Mouse (Mus musculus): ENCODE measurements around the gene Cdh12. TPM values are rescaled to one million over a fixed set of nuclear protein-coding genes. Genes with fewer than 3 reads are reported as not detected.
A peak's percentile ranks its signal among the peaks of the same experiment; 100 is the strongest.

The Cdh12 gene
- total and polyA plus RNA-seq, 3 experiments = 0.13 to 0.16 TPM; not detected in 1

DNA sequence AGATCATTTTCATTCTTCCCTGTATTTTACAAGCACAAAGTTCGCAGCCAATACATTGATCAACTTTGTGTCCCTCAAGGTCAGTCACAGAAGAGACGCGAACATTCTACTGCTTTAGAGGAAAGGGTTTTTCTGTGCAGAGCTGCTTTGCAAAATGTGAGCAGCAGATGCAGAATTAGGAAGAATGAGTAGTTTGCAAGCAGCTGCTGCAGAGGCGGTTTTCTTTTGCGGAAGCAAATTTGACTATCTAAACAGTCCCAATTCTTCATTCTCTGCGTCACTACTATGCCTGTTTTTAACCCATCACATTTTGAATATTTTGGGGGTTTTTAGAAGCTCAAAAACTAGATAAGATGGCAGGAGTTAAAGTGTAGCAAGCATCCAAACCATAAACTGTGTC lies 956.1 kb downstream of the Cdh12 start:
- Histone ChIP-seq H3K79me2 (replicated peaks; ENCODE audit: control insufficient read depth, extremely low read depth, insufficient read depth, poor library complexity, severe bottlenecking) (no peaks in the 10 kb centered on the region), H3K4me1 (ENCODE audit: control insufficient read depth in 1 of 2, insufficient read depth in 2 of 2) (peaks cover 0 to 7% of the 10 kb centered on the region in 2 experiments; a peak in 1 of 4 replicates), H3K9ac (ENCODE audit: insufficient read depth, low read depth) (no peak overlapping the region), H3K27me3 (replicated peaks) (no peaks in the 10 kb centered on the region), H3K4me3 (replicated peaks in 1 of 3; ENCODE audit: low read depth in 2 of 3, low read length in 2 of 3, poor library complexity in 1 of 3) (no peak overlapping the region), H3K36me3 (replicated peaks in 1 of 2; ENCODE audit: control insufficient read depth in 1 of 2, insufficient read depth in 1 of 2, low read length in 1 of 2) (no peaks in the 10 kb centered on the region), H3K4me2 (ENCODE audit: insufficient read depth, low read depth, poor library complexity, severe bottlenecking) (no peak overlapping the region), H3K27ac (ENCODE audit: insufficient read depth, low read depth) (no peak overlapping the region), H3K9me3 (replicated peaks; ENCODE audit: low read length) (no peaks in the 10 kb centered on the region)
- TF ChIP-seq ETS1 (conservative IDR thresholded peaks at IDR 0.05; ENCODE audit: low read depth, low read length) (0 out of 2 replicates have a peak, but pooled peaks have one; percentile 16), ZNF384 (IDR thresholded peaks at IDR 0.05; ENCODE audit: low read depth, low read length) (no peak), CHD1 (IDR thresholded peaks at IDR 0.05; ENCODE audit: low read depth, low read length) (no peak)
- dilution Hi-C loops (cut with MboI; ENCODE audit: extremely low pct_ligation_motif_present, extremely low pct_unique_long_range_greater_than_20kb, low sequenced_read_pairs) (no loop called here), in situ Hi-C loops (cut with MboI; ENCODE audit: low pct_ligation_motif_present, low pct_unique_long_range_greater_than_20kb, low sequenced_read_pairs) (loop anchor here (25.0 kb wide), 1 partner anchor 293 kb away; no protein-coding TSS in a partner anchor)
- DNase-seq (ENCODE audit: extremely low read depth) = peak; percentile 34

DNA sequence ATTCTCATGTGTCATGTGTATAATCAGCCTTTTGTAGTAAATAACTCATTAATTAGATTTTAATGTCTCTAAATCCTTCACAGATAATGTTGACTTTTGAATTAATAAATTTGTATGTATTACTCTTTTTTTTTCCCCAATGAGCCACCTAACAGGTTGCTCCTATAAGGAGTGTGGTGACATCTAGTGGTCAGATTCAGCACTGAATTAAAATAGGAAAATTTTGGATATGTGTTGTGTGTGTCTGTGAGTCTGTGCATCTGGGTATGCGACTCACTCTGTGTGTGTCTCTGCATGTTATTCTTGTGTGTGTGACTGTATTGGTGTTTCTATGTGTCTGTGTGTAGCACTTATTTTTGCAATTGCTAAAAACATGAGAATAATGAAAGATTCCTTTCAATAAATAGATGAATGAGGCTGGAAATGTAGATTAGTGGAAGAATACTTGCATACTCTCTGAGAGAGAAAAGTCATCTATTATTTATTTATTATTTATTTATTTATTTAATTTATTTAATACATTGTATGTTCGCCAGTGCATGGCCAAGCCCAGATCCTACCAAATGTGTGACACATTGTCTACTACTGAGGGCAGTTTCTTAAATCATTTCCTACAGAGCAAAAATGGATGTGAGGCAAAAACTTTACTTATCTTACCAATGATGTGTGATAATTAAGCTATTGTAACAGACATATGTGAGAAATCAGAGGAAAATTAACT lies 958.4 kb downstream of the Cdh12 start:
- no peak overlapping the region for H3K4me3 ChIP-seq (replicated peaks in 1 of 3; ENCODE audit: low read depth in 2 of 3, low read length in 2 of 3, poor library complexity in 1 of 3)
- H3K36me3 ChIP-seq (replicated peaks in 1 of 2; ENCODE audit: control insufficient read depth in 1 of 2, insufficient read depth in 1 of 2, low read length in 1 of 2) = no peaks in the 10 kb centered on the region
- dilution Hi-C loops (cut with MboI; ENCODE audit: extremely low pct_ligation_motif_present, extremely low pct_unique_long_range_greater_than_20kb, low sequenced_read_pairs) = no loop called here
- H3K9ac ChIP-seq (ENCODE audit: insufficient read depth, low read depth) = no peak overlapping the region
- no peaks in the 10 kb centered on the region for H3K9me3 ChIP-seq (replicated peaks; ENCODE audit: low read length)
- H3K79me2 ChIP-seq (replicated peaks; ENCODE audit: control insufficient read depth, extremely low read depth, insufficient read depth, poor library complexity, severe bottlenecking) = no peaks in the 10 kb centered on the region
- H3K27me3 ChIP-seq (replicated peaks) = no peaks in the 10 kb centered on the region
- peaks cover 0 to 7% of the 10 kb centered on the region in 2 experiments; a peak in 1 of 4 replicates for H3K4me1 ChIP-seq (ENCODE audit: control insufficient read depth in 1 of 2, insufficient read depth in 2 of 2)
- in situ Hi-C loops (cut with MboI; ENCODE audit: low pct_ligation_motif_present, low pct_unique_long_range_greater_than_20kb, low sequenced_read_pairs) = loop anchor here (25.0 kb wide), 1 partner anchor 295 kb away; no protein-coding TSS in a partner anchor
- H3K4me2 ChIP-seq (ENCODE audit: insufficient read depth, low read depth, poor library complexity, severe bottlenecking) = no peak overlapping the region
- TF ChIP-seq NELFE (IDR thresholded peaks at IDR 0.05; ENCODE audit: low read depth, low read length) = no peak
- no peak for TF ChIP-seq POLR2AphosphoS2 (IDR thresholded peaks at IDR 0.05; ENCODE audit: low read depth, low read length)
- TF ChIP-seq MAFK (IDR thresholded peaks at IDR 0.05; ENCODE audit: insufficient replicate concordance, low read length) = no peak
- peak; percentile 45; the same call in 1 of the 2 replicates for TF ChIP-seq SMC3 (IDR thresholded peaks at IDR 0.05; ENCODE audit: low read depth, low read length)
- TF ChIP-seq ZNF384 (IDR thresholded peaks at IDR 0.05; ENCODE audit: low read depth, low read length) = peak; percentile 79
- TF ChIP-seq HCFC1 (IDR thresholded peaks at IDR 0.05; ENCODE audit: low read depth, low read length) = no peak
- no peak for TF ChIP-seq MYC (IDR thresholded peaks at IDR 0.05; ENCODE audit: low read depth, low read length)
- TF ChIP-seq RAD21 (IDR thresholded peaks at IDR 0.05; ENCODE audit: low read depth, low read length) = peak; percentile 76
- peak; percentile 54 to 65; a peak in 3 of 4 replicates for TF ChIP-seq CTCF (conservative IDR thresholded peaks at IDR 0.05 in 1 of 2, IDR thresholded peaks at IDR 0.05 in 1 of 2; ENCODE audit: low read depth in 2 of 2, low read length in 2 of 2)
- no peak for TF ChIP-seq KAT2A (IDR thresholded peaks at IDR 0.05; ENCODE audit: insufficient replicate concordance, low read length)
- H3K27ac ChIP-seq (ENCODE audit: insufficient read depth, low read depth) = no peak overlapping the region
- peak; percentile 62 for DNase-seq (ENCODE audit: extremely low read depth)

DNA sequence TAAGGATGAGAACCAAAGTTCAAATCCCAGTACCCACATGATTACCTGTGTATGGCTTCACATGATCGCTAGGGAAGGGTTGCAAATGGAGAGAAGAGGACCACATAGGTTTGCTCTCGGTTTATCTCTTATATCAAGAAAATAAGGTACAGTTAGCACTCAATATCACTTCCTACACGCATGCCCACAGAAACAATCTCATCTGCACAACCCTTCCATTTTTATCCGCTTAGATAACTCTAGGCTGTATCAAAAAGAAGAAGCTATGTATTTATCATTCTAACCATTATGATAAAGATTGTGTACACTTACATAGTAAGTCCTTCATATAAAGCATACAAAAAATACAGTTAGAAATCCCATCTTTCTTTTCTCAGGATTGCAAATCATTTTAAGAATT lies 988.3 kb downstream of the Cdh12 start:
- H3K9me3 ChIP-seq (replicated peaks; ENCODE audit: low read length) = no peaks in the 10 kb centered on the region
- no peak overlapping the region for H3K4me3 ChIP-seq (replicated peaks in 1 of 3; ENCODE audit: low read depth in 2 of 3, low read length in 2 of 3, poor library complexity in 1 of 3)
- in situ Hi-C loops (cut with MboI; ENCODE audit: low pct_ligation_motif_present, low pct_unique_long_range_greater_than_20kb, low sequenced_read_pairs) (no loop called here), dilution Hi-C loops (cut with MboI; ENCODE audit: extremely low pct_ligation_motif_present, extremely low pct_unique_long_range_greater_than_20kb, low sequenced_read_pairs) (no loop called here)
- no peak overlapping the region for H3K4me2 ChIP-seq (ENCODE audit: insufficient read depth, low read depth, poor library complexity, severe bottlenecking)
- H3K4me1 ChIP-seq (ENCODE audit: control insufficient read depth in 1 of 2, insufficient read depth in 2 of 2) = peaks cover 0 to 5% of the 10 kb centered on the region in 2 experiments; a peak in 1 of 4 replicates
- no peak overlapping the region for H3K9ac ChIP-seq (ENCODE audit: insufficient read depth, low read depth)
- no peak for TF ChIP-seq ELF1 (IDR thresholded peaks at IDR 0.05; ENCODE audit: low read depth, low read length)
- no peak for TF ChIP-seq PAX5 (IDR thresholded peaks at IDR 0.05; ENCODE audit: low read length)
- no peak for TF ChIP-seq RAD21 (IDR thresholded peaks at IDR 0.05; ENCODE audit: low read depth, low read length)
- TF ChIP-seq POLR2A (IDR thresholded peaks at IDR 0.05; ENCODE audit: low read depth, low read length) = no peak
- no peak for TF ChIP-seq NRF1 (IDR thresholded peaks at IDR 0.05; ENCODE audit: low read depth, low read length)
- no peak for TF ChIP-seq CHD1 (IDR thresholded peaks at IDR 0.05; ENCODE audit: low read depth, low read length)
- no peak for TF ChIP-seq RCOR1 (conservative IDR thresholded peaks at IDR 0.05; ENCODE audit: low read depth, low read length)
- TF ChIP-seq MXI1 (IDR thresholded peaks at IDR 0.05; ENCODE audit: low read depth, low read length) = no peak
- TF ChIP-seq SIN3A (IDR thresholded peaks at IDR 0.05; ENCODE audit: low read length) = no peak
- no peak for TF ChIP-seq USF1 (IDR thresholded peaks at IDR 0.05; ENCODE audit: low read depth, low read length)
- H3K27me3 ChIP-seq (replicated peaks) = no peaks in the 10 kb centered on the region
- H3K36me3 ChIP-seq (replicated peaks in 1 of 2; ENCODE audit: control insufficient read depth in 1 of 2, insufficient read depth in 1 of 2, low read length in 1 of 2) = no peaks in the 10 kb centered on the region
- H3K27ac ChIP-seq (ENCODE audit: insufficient read depth, low read depth) = no peak overlapping the region
- no peak for DNase-seq (ENCODE audit: extremely low read depth)
- H3K79me2 ChIP-seq (replicated peaks; ENCODE audit: control insufficient read depth, extremely low read depth, insufficient read depth, poor library complexity, severe bottlenecking) = no peaks in the 10 kb centered on the region
